Mouse (Mus musculus) liver, embryonic 14.5 days (tissue): Measurements from ENCODE around the gene 2310022A10Rik.

Source experiments
- CTCF ChIP-seq: IDR thresholded peaks from 2 replicates; pipeline ENCODE4 v1.5.1; 2016; ENCODE audit warnings: antibody characterized with exemption, low read depth, control low read depth
- EP300 ChIP-seq: IDR thresholded peaks from 2 replicates; pipeline ENCODE4 v1.6.1; 2016; ENCODE audit warnings: antibody characterized with exemption, low read depth

DNA sequence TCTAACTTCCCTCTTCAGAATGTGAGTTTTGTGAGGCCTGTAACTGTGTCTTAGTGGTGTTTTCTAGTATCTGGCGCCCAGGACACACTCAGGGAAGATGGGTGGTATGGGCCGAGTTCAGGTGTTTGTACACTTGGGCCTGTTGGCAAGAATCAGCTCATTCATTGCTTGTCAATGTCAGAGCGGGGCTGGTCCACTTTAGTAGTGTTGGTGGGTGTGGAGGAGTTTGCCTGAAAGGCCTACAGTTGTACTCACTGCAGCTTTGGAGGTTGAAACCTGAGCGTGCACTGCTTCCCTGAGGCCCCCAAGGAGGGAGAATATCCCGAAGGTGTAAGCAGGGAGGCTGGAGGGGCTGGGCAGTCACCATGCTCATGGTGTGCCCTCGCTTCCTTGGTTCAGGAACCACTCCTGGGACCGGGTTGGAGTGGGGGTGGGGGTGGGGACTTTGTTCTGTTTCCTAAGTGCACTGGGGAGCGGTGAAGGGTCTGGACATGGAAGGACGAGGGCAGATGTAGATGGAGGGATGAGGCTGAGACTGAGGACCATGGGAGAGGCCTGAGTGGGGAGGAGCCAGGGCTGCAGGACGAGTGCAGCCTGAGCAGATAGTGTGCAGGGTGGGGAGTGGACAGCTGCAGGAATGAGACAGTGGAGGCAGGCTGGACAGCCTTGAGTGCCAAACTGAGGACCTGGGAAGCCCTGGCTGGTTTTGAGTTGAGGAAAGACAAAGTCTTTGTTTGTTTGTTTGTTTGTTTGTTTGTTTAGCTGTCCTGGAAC lies 53.6 kb downstream of the 2310022A10Rik start:
- TF ChIP-seq EP300 (no peak), CTCF (no peak)
